In genomic region chr13:47146388-47146787, GRCm38 (mm10) we compare ENCODE assay signal across 24 mouse cellular contexts. TPM values are rescaled to one million over a fixed set of nuclear protein-coding genes. Genes with fewer than 3 reads are reported as not detected.
DNase-seq lines count a peak whose midpoint lies in the region; ATAC-seq and TF ChIP-seq lines count a peak whose summit lies in the region.
"Had no signal": no experiment of that assay in that cellular context is flagged by ENCODE, and none has a peak within 500 bp of the region (broad histone marks: within the 10 kb centered on the region; RNA-seq: fewer than 3 reads in every experiment).

No protein-coding gene starts in this region.

- no peak overlapping the region for H3K4me3 ChIP-seq in heart, embryonic 10.5 days
- H3K4me3 ChIP-seq in heart, embryonic 15.5 days: no peak overlapping the region
- H3K4me3 ChIP-seq in embryonic facial prominence, embryonic 14.5 days (ENCODE audit: low read depth, low read length): no peak overlapping the region
- H3K4me3 ChIP-seq: forebrain, embryonic 13.5 days; limb, embryonic 12.5 days; liver, embryonic 12.5 days; midbrain, embryonic 13.5 days; neural tube, embryonic 13.5 days had no signal

- ATAC-seq in heart, embryonic 15.5 days (replicated peaks; ENCODE audit: insufficient number of reproducible peaks, insufficient read depth, low FRiP score, low read depth): no peak
- peak; percentile 10 for ATAC-seq in Patski
- ATAC-seq in embryonic facial prominence, embryonic 14.5 days (ENCODE audit: low read depth): no peak
- ATAC-seq: CD4-positive, CD25-positive, alpha-beta regulatory T cell, adult 4 months; forebrain, embryonic 13.5 days; intestine, postnatal 0 days; liver, embryonic 12.5 days; liver, postnatal 0 days; midbrain, embryonic 13.5 days had no signal

- H3K36me3 ChIP-seq in heart, embryonic 10.5 days: no peaks in the 10 kb centered on the region
- no peaks in the 10 kb centered on the region for H3K36me3 ChIP-seq in heart, embryonic 15.5 days
- H3K36me3 ChIP-seq in embryonic facial prominence, embryonic 14.5 days (ENCODE audit: control insufficient read depth, insufficient read depth, low read length): no peaks in the 10 kb centered on the region
- H3K36me3 ChIP-seq: limb, embryonic 12.5 days; liver, embryonic 12.5 days; midbrain, embryonic 13.5 days; neural tube, embryonic 13.5 days had no signal

- H3K27me3 ChIP-seq in heart, embryonic 10.5 days (ENCODE audit: insufficient read depth, poor library complexity, severe bottlenecking): no peaks in the 10 kb centered on the region
- H3K27me3 ChIP-seq in heart, embryonic 15.5 days: no peaks in the 10 kb centered on the region
- H3K27me3 ChIP-seq in Patski: no peaks in the 10 kb centered on the region
- H3K27me3 ChIP-seq in embryonic facial prominence, embryonic 14.5 days (replicated peaks; ENCODE audit: control insufficient read depth, insufficient read depth, low read length): no peaks in the 10 kb centered on the region
- H3K27me3 ChIP-seq: forebrain, embryonic 13.5 days; limb, embryonic 12.5 days; liver, embryonic 12.5 days; midbrain, embryonic 13.5 days; neural tube, embryonic 13.5 days had no signal

- in situ Hi-C loops in Patski (cut with MboI; ENCODE audit: low pct_unique_long_range_greater_than_20kb): loop anchor here (5.0 to 25.0 kb wide), 3 partner anchors 141 to 1116 kb away; partner anchors contain the start of gene Id4

- CTCF ChIA-PET in Patski (lab: Charles Lee): no interaction called here

- H3K27ac ChIP-seq in heart, embryonic 10.5 days: peak overlapping the region; percentile 36; the same call in 1 of the 2 replicates
- H3K27ac ChIP-seq in heart, embryonic 15.5 days: peak overlapping the region; percentile 73
- H3K27ac ChIP-seq in embryonic facial prominence, embryonic 14.5 days (replicated peaks; ENCODE audit: low read depth, low read length): 0 out of 2 replicates have a peak overlapping the region, but pooled peaks have one; percentile 36
- H3K27ac ChIP-seq: forebrain, embryonic 13.5 days; hindbrain, embryonic 14.5 days; limb, embryonic 12.5 days; liver, embryonic 12.5 days; macrophage; midbrain, embryonic 13.5 days; neural tube, embryonic 13.5 days had no signal

- TF ChIP-seq CTCF in Patski (IDR thresholded peaks at IDR 0.05): no peak

- WGBS in heart, embryonic 10.5 days: 50% methylated on average over 7 of the region's 7 CpGs
- 44% methylated on average over 7 of the region's 7 CpGs for WGBS in heart, embryonic 15.5 days
- 57% methylated on average over 7 of the region's 7 CpGs for WGBS in embryonic facial prominence, embryonic 14.5 days

- no peak overlapping the region for H3K9ac ChIP-seq in heart, embryonic 15.5 days
- H3K9ac ChIP-seq in embryonic facial prominence, embryonic 14.5 days (ENCODE audit: low read depth, low read length): peak overlapping the region; percentile 25; the same call in 1 of the 2 replicates
- H3K9ac ChIP-seq: forebrain, embryonic 13.5 days; hindbrain, embryonic 14.5 days; limb, embryonic 12.5 days; liver, embryonic 12.5 days; liver, postnatal 0 days; midbrain, embryonic 13.5 days; neural tube, embryonic 13.5 days had no signal

- peak overlapping the region; percentile 41 for H3K4me2 ChIP-seq in heart, embryonic 15.5 days
- H3K4me2 ChIP-seq in embryonic facial prominence, embryonic 14.5 days (ENCODE audit: low read depth, low read length): no peak overlapping the region
- H3K4me2 ChIP-seq: forebrain, embryonic 13.5 days; hindbrain, embryonic 14.5 days; limb, embryonic 12.5 days; liver, embryonic 12.5 days; midbrain, embryonic 13.5 days; neural tube, embryonic 13.5 days had no signal

- DNase-seq in heart, embryonic 10.5 days (ENCODE audit: low spot score): no peak
- DNase-seq in heart, postnatal 36 days: no peak
- no peak for DNase-seq in heart, postnatal 25 days (ENCODE audit: low spot score)
- DNase-seq in Patski (ENCODE audit: low read depth, low spot score): no peak
- DNase-seq in embryonic facial prominence, embryonic 14.5 days (ENCODE audit: low spot score): no peak
- DNase-seq in layer of hippocampus, adult 9-10 months (ENCODE audit: low spot score): no peak
- DNase-seq: adrenal gland, postnatal 25 days; cerebellum, adult 18-20 months; cerebellum, postnatal 10 days; kidney, adult 9 months; kidney, postnatal 14 days; liver, postnatal 0 days; lung, postnatal 10 days; thymus, postnatal 4 days had no signal

- POLR2A ChIA-PET in Patski (lab: Charles Lee): no interaction called here

- intact Hi-C loops in heart, postnatal 36 days (cut with DNase I): no loop called here
- intact Hi-C loops in heart, postnatal 25 days (cut with DNase I): no loop called here

- no peaks in the 10 kb centered on the region for H3K9me3 ChIP-seq in heart, embryonic 10.5 days
- H3K9me3 ChIP-seq in heart, embryonic 15.5 days (replicated peaks): no peaks in the 10 kb centered on the region
- no peaks in the 10 kb centered on the region for H3K9me3 ChIP-seq in embryonic facial prominence, embryonic 14.5 days (ENCODE audit: control insufficient read depth, low read length)
- H3K9me3 ChIP-seq: forebrain, embryonic 13.5 days; limb, embryonic 12.5 days; liver, embryonic 12.5 days; midbrain, embryonic 13.5 days; neural tube, embryonic 13.5 days had no signal

- peaks cover 54% of the 10 kb centered on the region for H3K4me1 ChIP-seq in heart, embryonic 10.5 days
- peaks cover 56% of the 10 kb centered on the region for H3K4me1 ChIP-seq in heart, embryonic 15.5 days (replicated peaks)
- peaks cover 14% of the 10 kb centered on the region; the same call in 1 of the 2 replicates for H3K4me1 ChIP-seq in embryonic facial prominence, embryonic 14.5 days (ENCODE audit: control insufficient read depth, insufficient read depth, low read length)
- H3K4me1 ChIP-seq: forebrain, embryonic 13.5 days; midbrain, embryonic 13.5 days; neural tube, embryonic 13.5 days had no signal

RNA-seq across cellular contexts. Expression of gene Rnf144b, which starts 23.9 kb away (rescaled TPM):
- polyA plus RNA-seq in heart, embryonic 10.5 days (2016; fragmentation: Nextera tagmentation; extraction: Ambion mirVana): 0.98 and 1.6 TPM in 2 replicates
- total RNA-seq in heart, postnatal 36 days (2021): 10 to 100 TPM; 15.2 to 34.7 TPM
- polyA plus RNA-seq in heart, embryonic 15.5 days (2015; fragmentation: Nextera tagmentation; extraction: Ambion mirVana): 1.5 and 1.7 TPM in 2 replicates
- total RNA-seq in heart, postnatal 25 days (2021): 10 to 100 TPM; 14.8 to 20.8 TPM
- polyA plus RNA-seq in Patski (2021): 4.1 TPM
- polyA plus RNA-seq in embryonic facial prominence, embryonic 14.5 days (2014; fragmentation: Nextera tagmentation; extraction: Ambion mirVana): 4.9 and 5.3 TPM in 2 replicates

RNA-seq across cellular contexts. Expression of gene Dek, which starts 40.4 kb away (rescaled TPM):
- 167 and 249 TPM in 2 replicates for polyA plus RNA-seq in heart, embryonic 10.5 days (2016; fragmentation: Nextera tagmentation; extraction: Ambion mirVana)
- total RNA-seq in heart, postnatal 36 days (2021): 10 to 100 TPM; 32.4 to 38.7 TPM
- polyA plus RNA-seq in heart, embryonic 15.5 days (2015; fragmentation: Nextera tagmentation; extraction: Ambion mirVana): 141 and 143 TPM in 2 replicates
- total RNA-seq in heart, postnatal 25 days (2021): 10 to 100 TPM; 30.5 to 37.1 TPM
- 146 TPM for polyA plus RNA-seq in Patski (2021)
- polyA plus RNA-seq in embryonic facial prominence, embryonic 14.5 days (2014; fragmentation: Nextera tagmentation; extraction: Ambion mirVana): 188 and 208 TPM in 2 replicates
